Mouse (Mus musculus): ENCODE results near the gene Ncoa6. TPM values are rescaled to one million over a fixed set of nuclear protein-coding genes. Genes with fewer than 3 reads are reported as not detected.

Ncoa6 gene
- 39.0 and 47.1 TPM in 2 replicates for polyA plus RNA-seq (2012; rRNA removed)

- TF ChIP-seq CTCF (IDR thresholded peaks at IDR 0.05; ENCODE audit: borderline replicate concordance, insufficient read depth, low read depth, low read length) (no peak), POLR2A (IDR thresholded peaks at IDR 0.05; ENCODE audit: borderline replicate concordance, insufficient read depth, low read length) (peak; percentile 78; the same call in 1 of the 2 replicates)
- DNase-seq = peak; percentile 76 to 79
- 1% methylated on average over 69 of the region's 72 CpGs for WGBS
- H3K4me1 ChIP-seq (ENCODE audit: control insufficient read depth, insufficient read depth, low read length) = peaks cover 4% of the 10 kb centered on the region; the same call in 1 of the 2 replicates
- H3K4me3 ChIP-seq (replicated peaks; ENCODE audit: insufficient read depth, low read depth, low read length) = peak within 1 kb of the TSS; percentile 92
- no peaks in the 10 kb centered on the region for H3K27me3 ChIP-seq (ENCODE audit: control insufficient read depth, insufficient read depth, low read length)
- peak within 1 kb of the TSS; percentile 93 for H3K27ac ChIP-seq (ENCODE audit: insufficient read depth, low read length)
These were observed at the start of gene Ncoa6 for GRCm38 (mm10) chr2:155473570-155474088. Gene Ncoa6, minus strand, starts transcription at chr2:155473894.

DNA sequence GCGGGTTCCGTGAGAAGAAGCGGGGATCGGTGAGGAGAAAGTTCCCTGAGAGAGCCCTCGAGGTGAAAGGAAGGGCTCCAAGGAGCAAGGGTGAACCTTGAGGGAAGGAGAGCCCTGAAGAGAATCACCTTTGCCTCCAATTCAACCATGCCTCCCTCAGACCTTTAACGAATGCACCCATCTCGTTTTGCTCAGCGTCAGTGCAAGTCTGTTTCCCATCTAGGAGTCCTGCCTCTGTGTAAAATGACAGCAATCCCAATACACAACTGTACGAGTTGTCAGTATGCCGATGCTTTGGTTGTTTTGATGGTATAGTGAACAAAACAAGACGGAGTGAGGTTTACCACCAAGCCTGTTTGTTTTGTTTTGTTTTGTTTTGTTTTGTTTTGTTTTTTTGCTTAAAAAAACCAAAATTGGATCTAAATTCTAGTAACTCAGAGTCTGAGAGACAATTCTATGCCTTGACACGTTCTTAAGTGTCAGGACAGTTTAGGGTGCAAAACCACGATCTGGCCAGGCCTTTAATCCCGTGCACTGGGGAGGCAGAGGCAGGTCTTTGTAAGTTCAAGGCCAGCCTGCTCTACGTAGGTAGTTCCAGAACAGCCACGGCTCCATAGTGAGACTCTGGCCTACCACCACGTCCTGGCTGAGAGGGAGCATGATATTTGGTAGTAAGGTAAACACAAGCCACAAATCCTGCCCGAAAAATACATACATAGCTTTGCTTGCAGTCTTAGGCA, 45.0 kb upstream of the Ncoa6 start:
- TF ChIP-seq POLR2A (IDR thresholded peaks at IDR 0.05; ENCODE audit: borderline replicate concordance, insufficient read depth, low read length) = no peak
- TF ChIP-seq CTCF (IDR thresholded peaks at IDR 0.05; ENCODE audit: borderline replicate concordance, insufficient read depth, low read depth, low read length) = no peak
- no peak for DNase-seq
- Histone ChIP-seq H3K4me1 (ENCODE audit: control insufficient read depth, insufficient read depth, low read length) (no peaks in the 10 kb centered on the region; the same call in 1 of the 2 replicates), H3K27ac (ENCODE audit: insufficient read depth, low read length) (peak overlapping the region; percentile 45; the same call in 1 of the 2 replicates), H3K27me3 (ENCODE audit: control insufficient read depth, insufficient read depth, low read length) (no peaks in the 10 kb centered on the region), H3K4me3 (replicated peaks; ENCODE audit: insufficient read depth, low read depth, low read length) (peak overlapping the region; percentile 96)
- WGBS = 15% methylated on average over 18 of the region's 18 CpGs

DNA sequence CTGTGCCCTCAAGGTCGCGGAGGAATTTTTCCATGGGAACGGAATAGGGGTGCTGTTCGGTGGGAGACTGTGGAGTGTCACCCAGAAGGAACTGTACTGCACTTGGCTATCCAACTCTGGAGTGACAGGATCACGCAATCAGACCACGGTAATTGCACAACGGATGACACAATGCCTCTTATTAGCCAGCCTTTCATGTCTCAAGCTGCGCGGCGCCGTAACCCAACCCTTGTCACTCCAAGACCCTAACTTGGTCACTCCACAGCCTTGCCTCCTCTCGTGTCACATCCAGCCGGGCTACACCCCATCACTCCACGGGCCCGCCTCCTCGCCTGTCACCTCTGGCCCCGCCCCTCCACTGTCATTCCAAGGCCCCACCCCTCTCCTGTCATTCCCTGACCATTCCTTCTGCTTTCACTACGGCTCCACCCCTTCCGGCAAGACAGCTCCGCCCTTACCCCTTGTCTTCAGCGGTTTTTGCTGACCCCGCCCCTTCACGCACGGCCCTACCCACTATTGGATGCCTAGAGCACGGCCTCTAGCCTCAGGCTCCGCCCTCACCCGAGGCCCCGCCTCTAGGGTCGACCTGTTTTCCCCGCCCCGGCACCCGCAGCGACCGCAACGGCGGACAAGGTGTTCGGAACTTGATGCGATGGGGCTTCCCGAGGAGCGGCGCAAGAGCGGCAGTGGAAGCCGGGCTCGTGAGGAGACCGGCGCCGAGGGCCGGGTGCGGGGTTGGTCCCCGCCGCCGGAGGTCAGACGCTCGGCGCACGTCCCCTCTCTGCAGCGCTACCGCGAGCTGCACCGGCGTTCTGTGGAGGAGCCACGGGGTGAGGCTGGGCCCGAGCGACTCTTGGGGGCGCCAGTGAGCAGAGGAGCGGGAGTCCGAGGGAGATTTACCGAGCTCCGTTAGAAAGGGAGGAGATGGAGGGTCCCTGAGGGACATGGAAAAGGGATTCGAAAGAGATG, 44.0 kb upstream of the Ncoa6 start, which contains the start of the genes Acss2 and Ggt7:
Gene Acss2 (plus strand): TSS at position 494 of the 969 bp plus-strand sequence.
Gene Ggt7 (minus strand): TSS at position 783 of the 969 bp plus-strand sequence.
- H3K4me1 ChIP-seq (ENCODE audit: control insufficient read depth, insufficient read depth, low read length) = no peaks in the 10 kb centered on the region; the same call in none of the 2 replicates
- peak within 1 kb of the TSS; percentile 96 for H3K4me3 ChIP-seq (replicated peaks; ENCODE audit: insufficient read depth, low read depth, low read length)
- DNase-seq = peak; percentile 99 to 100
- no peaks in the 10 kb centered on the region for H3K27me3 ChIP-seq (ENCODE audit: control insufficient read depth, insufficient read depth, low read length)
- WGBS = 2% methylated on average over 68 of the region's 70 CpGs
- peak within 1 kb of the TSS; percentile 45 for H3K27ac ChIP-seq (ENCODE audit: insufficient read depth, low read length)
- peak; percentile 63; the same call in 1 of the 2 replicates for TF ChIP-seq POLR2A (IDR thresholded peaks at IDR 0.05; ENCODE audit: borderline replicate concordance, insufficient read depth, low read length)
- peak; percentile 68; the same call in 1 of the 2 replicates for TF ChIP-seq CTCF (IDR thresholded peaks at IDR 0.05; ENCODE audit: borderline replicate concordance, insufficient read depth, low read depth, low read length)

DNA sequence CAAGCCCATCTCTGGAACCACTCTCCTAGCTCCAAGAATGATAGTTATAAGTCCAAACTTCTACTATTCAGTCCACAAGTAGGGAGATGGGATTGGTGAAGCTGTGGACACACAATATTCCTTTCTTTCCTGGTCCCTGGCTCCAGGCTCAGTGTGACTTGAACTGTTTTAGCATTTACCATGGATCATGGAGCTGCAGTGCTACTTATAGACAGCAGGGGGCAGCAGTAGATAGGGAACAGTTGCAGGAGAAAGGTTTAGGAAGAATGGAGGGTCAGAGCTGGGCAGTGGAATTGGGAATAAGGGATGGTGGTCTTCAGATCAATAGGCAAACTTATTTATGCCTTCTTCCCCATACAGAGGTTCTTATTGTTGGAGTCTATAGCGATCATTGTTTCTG, 42.2 kb upstream of the Ncoa6 start:
- Histone ChIP-seq H3K4me3 (replicated peaks; ENCODE audit: insufficient read depth, low read depth, low read length) (no peak overlapping the region), H3K27me3 (ENCODE audit: control insufficient read depth, insufficient read depth, low read length) (no peaks in the 10 kb centered on the region), H3K27ac (ENCODE audit: insufficient read depth, low read length) (no peak overlapping the region), H3K4me1 (ENCODE audit: control insufficient read depth, insufficient read depth, low read length) (no peaks in the 10 kb centered on the region; the same call in none of the 2 replicates)
- WGBS = 6% methylated on average over 1 of the region's 1 CpGs
- DNase-seq = peak; percentile 82 to 85
- TF ChIP-seq CTCF (IDR thresholded peaks at IDR 0.05; ENCODE audit: borderline replicate concordance, insufficient read depth, low read depth, low read length) = peak; percentile 85
- TF ChIP-seq POLR2A (IDR thresholded peaks at IDR 0.05; ENCODE audit: borderline replicate concordance, insufficient read depth, low read length) = no peak

DNA sequence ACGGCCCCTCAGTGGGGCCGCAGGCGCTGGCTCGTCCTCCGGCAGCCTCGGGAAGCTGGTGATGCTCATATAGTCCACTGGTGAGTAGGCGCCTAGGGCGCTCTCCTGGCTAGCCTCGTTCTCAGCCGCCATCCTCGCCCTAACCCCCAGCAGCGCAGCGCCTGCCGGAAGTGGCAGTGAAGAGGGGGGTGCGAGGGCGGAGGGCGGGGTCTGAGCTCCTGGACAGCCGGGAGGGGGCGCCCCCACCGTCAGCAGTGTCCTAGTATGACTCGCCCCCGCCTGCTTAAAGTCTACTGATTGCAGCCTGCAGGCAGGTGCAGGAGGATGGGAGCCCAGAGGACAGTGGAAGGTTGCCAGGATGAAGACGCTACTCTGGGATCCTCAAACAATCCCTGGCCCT, 41.0 kb upstream of the Ncoa6 start:
- Histone ChIP-seq H3K27ac (ENCODE audit: insufficient read depth, low read length) (peak overlapping the region; percentile 98), H3K27me3 (ENCODE audit: control insufficient read depth, insufficient read depth, low read length) (no peaks in the 10 kb centered on the region), H3K4me1 (ENCODE audit: control insufficient read depth, insufficient read depth, low read length) (no peaks in the 10 kb centered on the region; the same call in none of the 2 replicates), H3K4me3 (replicated peaks; ENCODE audit: insufficient read depth, low read depth, low read length) (peak overlapping the region; percentile 93)
- TF ChIP-seq POLR2A (IDR thresholded peaks at IDR 0.05; ENCODE audit: borderline replicate concordance, insufficient read depth, low read length) (peak; percentile 68), CTCF (IDR thresholded peaks at IDR 0.05; ENCODE audit: borderline replicate concordance, insufficient read depth, low read depth, low read length) (no peak)
- peak; percentile 91 to 92 for DNase-seq
- 1% methylated on average over 23 of the region's 23 CpGs for WGBS

- H3K27ac ChIP-seq (ENCODE audit: insufficient read depth, low read length) = peak overlapping the region; percentile 98
- H3K4me1 ChIP-seq (ENCODE audit: control insufficient read depth, insufficient read depth, low read length) = no peaks in the 10 kb centered on the region; the same call in none of the 2 replicates
- no peaks in the 10 kb centered on the region for H3K27me3 ChIP-seq (ENCODE audit: control insufficient read depth, insufficient read depth, low read length)
- WGBS = 14% methylated on average over 5 of the region's 5 CpGs
- H3K4me3 ChIP-seq (replicated peaks; ENCODE audit: insufficient read depth, low read depth, low read length) = peak overlapping the region; percentile 93
- peak; percentile 52 to 61 for DNase-seq
- TF ChIP-seq POLR2A (IDR thresholded peaks at IDR 0.05; ENCODE audit: borderline replicate concordance, insufficient read depth, low read length) (peak; percentile 16; the same call in 1 of the 2 replicates), CTCF (IDR thresholded peaks at IDR 0.05; ENCODE audit: borderline replicate concordance, insufficient read depth, low read depth, low read length) (no peak)
These were observed 39.8 kb upstream of the Ncoa6 start for GRCm38 (mm10) chr2:155513543-155513942.

GRCm38 (mm10) chr2:155512479-155512878, 38.8 kb upstream of the Ncoa6 start:
- Histone ChIP-seq H3K27me3 (ENCODE audit: control insufficient read depth, insufficient read depth, low read length) (no peaks in the 10 kb centered on the region), H3K4me3 (replicated peaks; ENCODE audit: insufficient read depth, low read depth, low read length) (peak overlapping the region; percentile 29), H3K27ac (ENCODE audit: insufficient read depth, low read length) (no peak overlapping the region), H3K4me1 (ENCODE audit: control insufficient read depth, insufficient read depth, low read length) (peaks cover 8% of the 10 kb centered on the region)
- TF ChIP-seq POLR2A (IDR thresholded peaks at IDR 0.05; ENCODE audit: borderline replicate concordance, insufficient read depth, low read length) (no peak), CTCF (IDR thresholded peaks at IDR 0.05; ENCODE audit: borderline replicate concordance, insufficient read depth, low read depth, low read length) (peak; percentile 89)
- 31% methylated on average over 4 of the region's 4 CpGs for WGBS
- peak; percentile 79 to 86 for DNase-seq
